Mouse (Mus musculus) bone marrow, adult 2 months (tissue): ENCODE measurements around the gene Mindy2. TPM values are rescaled to one million over a fixed set of nuclear protein-coding genes. Genes with fewer than 3 reads are reported as not detected.

Source experiments
- H3K27ac ChIP-seq: fragments of 200-500 bp; 2 replicates; pipeline ENCODE4 v1.5.1; 2012; ENCODE audit warnings: low read depth, mild to moderate bottlenecking, control low read depth, inconsistent platforms, low read length; ENCODE audit not compliant: control insufficient read depth, poor library complexity, insufficient read depth
- H3K4me1 ChIP-seq: fragments of 200-500 bp; 2 replicates; pipeline ENCODE4 v1.6.1; 2011; ENCODE audit warnings: low read length; ENCODE audit not compliant: control insufficient read depth, insufficient read depth
- H3K4me3 ChIP-seq: fragments of 200-500 bp; replicated peaks from 2 replicates; pipeline ENCODE3; 2011; ENCODE audit warnings: mild to moderate bottlenecking, low read depth, low read length, control low read depth; ENCODE audit not compliant: control insufficient read depth
- CTCF ChIP-seq: fragments of 200-500 bp; IDR thresholded peaks from 2 replicates; pipeline ENCODE4 v1.5.1; 2011; ENCODE audit warnings: low read length, control low read depth; ENCODE audit not compliant: control insufficient read depth, insufficient read depth
- POLR2A ChIP-seq: fragments of 200-500 bp; IDR thresholded peaks from 2 replicates; pipeline ENCODE4 v1.6.1; 2011; ENCODE audit warnings: low read depth, mild to moderate bottlenecking, control low read depth, low read length, borderline replicate concordance; ENCODE audit not compliant: control insufficient read depth
- WGBS: fragments of 180-500 bp; shearing (Covaris S2); methylation state at CpG from one replicate; pipeline ENCODE4 v1.1.7; 2018; 5-methylcytosine and 5-hydroxymethylcytosine counted together
- polyA plus RNA-seq: library from polyadenylated mRNA; stranded (reverse); fragments of >200 nt; gene quantifications from 2 replicates; pipeline ENCODE4 v1.2.4, GENCODE M21; 2011; ENCODE audit warnings: low replicate concordance; ENCODE audit not compliant: missing spikeins, insufficient read depth, insufficient read length

Mindy2 gene
- polyA plus RNA-seq, 1 experiment: 17.6 TPM

DNA sequence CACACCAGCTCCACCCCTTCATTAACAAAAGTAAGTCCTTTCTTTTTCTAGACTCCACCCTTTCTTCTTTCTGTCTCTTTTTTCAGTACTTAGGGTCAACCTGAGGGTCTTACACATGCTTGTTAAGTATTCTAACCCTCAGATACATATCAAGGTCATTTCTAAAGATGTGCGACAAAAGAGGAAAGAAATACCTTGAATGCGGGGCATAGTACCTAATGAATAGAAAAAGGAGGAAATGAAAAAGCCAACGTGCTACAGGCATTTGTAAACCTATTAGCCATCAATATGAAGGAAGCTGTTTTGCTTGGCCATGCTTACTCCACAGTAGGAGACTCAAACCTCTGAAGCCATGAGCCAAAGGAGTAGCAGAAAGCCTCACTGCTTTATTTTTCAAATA, 33.0 kb upstream of the Mindy2 start:
- no peak overlapping the region for H3K4me3 ChIP-seq
- no peak overlapping the region for H3K27ac ChIP-seq
- WGBS: 37% methylated on average over 3 of the region's 3 CpGs
- peaks cover 2% of the 10 kb centered on the region; the same call in 1 of the 2 replicates for H3K4me1 ChIP-seq
- no peak for TF ChIP-seq CTCF
- TF ChIP-seq POLR2A: no peak

DNA sequence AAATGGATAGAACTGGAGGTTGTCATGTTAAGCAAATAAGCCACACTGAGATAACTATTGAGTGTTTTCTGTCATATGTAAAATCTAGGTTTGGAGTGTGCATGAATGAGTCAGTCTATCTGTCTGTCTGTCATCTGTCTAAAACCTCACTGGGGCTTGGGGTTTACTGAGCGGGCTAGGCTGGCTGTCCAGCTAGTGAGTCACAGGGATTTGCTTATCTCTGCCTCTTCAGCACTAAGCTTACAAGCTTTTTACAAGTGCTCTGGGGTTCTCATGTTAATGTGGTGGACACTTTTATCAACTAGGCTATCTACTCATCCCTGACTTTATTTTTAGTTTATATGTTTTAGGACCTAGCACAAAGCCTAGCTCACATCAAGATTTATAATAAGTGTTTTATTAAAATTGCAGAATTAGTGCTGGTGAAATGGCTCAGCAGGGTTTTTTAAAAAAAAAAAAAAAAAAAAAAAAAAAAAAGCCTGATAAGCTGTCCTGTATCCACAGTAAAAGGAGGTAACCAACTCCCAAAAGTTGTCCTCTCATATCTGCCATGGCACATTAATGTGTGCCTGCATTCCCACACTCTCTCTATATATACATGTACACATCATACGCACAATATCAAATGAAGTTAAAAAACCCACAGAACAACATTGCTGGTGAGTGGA, 31.5 kb upstream of the Mindy2 start:
- H3K27ac ChIP-seq: no peak overlapping the region
- peaks cover 2% of the 10 kb centered on the region; the same call in 1 of the 2 replicates for H3K4me1 ChIP-seq
- WGBS: 75% methylated on average over 2 of the region's 2 CpGs
- no peak for TF ChIP-seq POLR2A
- TF ChIP-seq CTCF: no peak
- no peak overlapping the region for H3K4me3 ChIP-seq

DNA sequence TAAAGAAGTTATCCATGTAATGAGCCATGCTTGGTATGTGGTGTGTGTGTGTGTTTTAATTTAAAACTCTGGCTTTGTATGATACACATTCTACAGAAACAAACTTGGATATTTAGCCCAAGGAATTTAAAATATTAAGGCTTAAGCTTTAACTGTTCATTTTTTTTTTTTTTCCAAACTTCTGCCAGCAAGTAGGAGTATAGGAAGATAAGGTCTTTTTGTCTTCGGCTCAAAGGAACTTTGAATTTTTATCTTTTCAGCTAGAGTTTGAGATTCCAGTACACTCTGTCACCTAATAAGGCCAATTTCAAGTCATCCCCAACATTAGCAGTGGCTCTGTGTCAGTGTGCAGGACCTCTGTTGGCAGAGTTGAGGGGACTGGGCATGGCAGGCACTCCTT, 25.2 kb upstream of the Mindy2 start:
- TF ChIP-seq CTCF (no peak), POLR2A (no peak)
- peaks cover 1% of the 10 kb centered on the region; the same call in 1 of the 2 replicates for H3K4me1 ChIP-seq
- 30% methylated on average over 1 of the region's 1 CpGs for WGBS
- H3K27ac ChIP-seq: no peak overlapping the region
- no peak overlapping the region for H3K4me3 ChIP-seq

DNA sequence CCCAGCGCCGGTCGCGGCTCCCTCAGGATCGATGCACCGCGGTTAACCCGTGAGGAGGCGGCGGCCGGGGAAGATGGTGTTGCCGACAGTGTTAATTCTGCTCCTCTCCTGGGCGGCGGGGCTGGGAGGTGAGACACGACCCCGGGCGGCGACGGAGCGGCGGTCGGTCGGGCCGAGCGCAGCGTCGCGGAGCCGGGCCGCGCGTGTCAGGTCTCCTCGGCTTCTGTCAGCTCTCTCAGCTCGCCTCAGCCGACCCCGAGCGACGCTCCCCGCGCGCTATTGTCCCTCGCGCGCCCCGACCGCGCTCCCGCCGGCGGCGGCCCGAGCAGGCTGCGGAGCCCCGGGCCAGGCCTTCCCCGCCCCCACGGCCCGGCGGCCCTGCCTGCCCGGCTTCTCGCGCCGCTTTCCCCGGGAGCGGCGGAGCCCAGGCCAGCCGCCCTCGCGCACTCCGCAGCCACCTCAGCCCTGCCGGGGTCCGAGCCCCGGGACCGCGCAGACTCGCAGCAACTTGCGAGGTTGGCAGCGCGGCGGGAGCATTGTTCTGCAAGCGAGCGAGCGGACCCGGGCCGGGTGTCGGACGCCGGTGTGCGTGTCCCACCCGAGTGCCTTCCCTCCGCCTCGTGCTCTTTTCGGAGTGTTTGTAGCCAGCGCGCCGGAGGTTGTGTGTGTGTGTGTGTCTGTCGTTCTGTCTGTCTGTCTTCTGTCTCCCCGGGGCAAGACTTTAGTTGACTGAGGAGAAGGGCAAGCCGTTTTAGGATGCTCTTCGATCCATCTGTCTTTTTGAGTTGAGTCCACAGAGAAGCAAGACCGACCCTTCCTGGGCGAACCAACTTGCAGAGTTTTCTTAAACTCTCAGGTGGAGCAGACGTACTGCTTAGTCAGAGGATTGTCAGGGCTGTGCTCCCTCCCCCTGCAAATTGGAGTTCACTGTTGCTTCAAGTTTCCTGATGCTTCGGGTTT, 22.4 kb upstream of the Mindy2 start:
- TF ChIP-seq POLR2A (no peak; the same call in 1 of the 2 replicates), CTCF (no peak)
- under 1% methylated on average over 100 of the region's 103 CpGs for WGBS
- Histone ChIP-seq H3K4me1 (peaks cover 1% of the 10 kb centered on the region; the same call in 1 of the 2 replicates), H3K27ac (peak overlapping the region; percentile 99), H3K4me3 (peak overlapping the region; percentile 97)

DNA sequence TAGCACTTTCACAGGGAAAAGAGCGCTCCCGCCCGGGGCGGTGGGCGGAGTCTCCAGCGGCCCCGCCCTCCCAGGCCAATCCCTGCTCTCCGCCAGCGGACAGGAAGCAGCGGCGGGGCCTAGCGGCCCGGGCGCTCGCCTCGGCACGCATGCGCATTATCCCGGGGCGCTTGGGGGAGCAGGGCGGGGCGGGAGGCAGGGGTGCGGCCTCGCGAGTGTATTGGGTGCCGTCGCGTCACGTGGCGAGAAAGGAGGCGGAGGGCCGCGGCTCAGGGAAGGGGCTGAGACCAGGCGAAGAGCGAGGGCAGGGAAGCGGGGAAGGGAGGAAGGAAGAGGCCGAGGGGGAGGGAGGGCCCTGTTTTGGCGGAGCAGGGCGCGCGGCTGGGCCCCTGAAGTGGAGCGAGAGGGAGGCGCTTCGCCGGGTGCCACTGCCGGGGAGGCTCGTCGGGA, 21.7 kb upstream of the Mindy2 start, which contains the start of gene Adam10:
Gene Adam10 (plus strand): TSS at position 316 of the 450 bp plus-strand sequence.
- Histone ChIP-seq H3K27ac (peak within 1 kb of the TSS; percentile 99), H3K4me1 (peaks cover 1% of the 10 kb centered on the region; the same call in 1 of the 2 replicates), H3K4me3 (peak within 1 kb of the TSS; percentile 97)
- WGBS: under 1% methylated on average over 47 of the region's 48 CpGs
- TF ChIP-seq POLR2A: peak; percentile 99
- TF ChIP-seq CTCF: no peak

DNA sequence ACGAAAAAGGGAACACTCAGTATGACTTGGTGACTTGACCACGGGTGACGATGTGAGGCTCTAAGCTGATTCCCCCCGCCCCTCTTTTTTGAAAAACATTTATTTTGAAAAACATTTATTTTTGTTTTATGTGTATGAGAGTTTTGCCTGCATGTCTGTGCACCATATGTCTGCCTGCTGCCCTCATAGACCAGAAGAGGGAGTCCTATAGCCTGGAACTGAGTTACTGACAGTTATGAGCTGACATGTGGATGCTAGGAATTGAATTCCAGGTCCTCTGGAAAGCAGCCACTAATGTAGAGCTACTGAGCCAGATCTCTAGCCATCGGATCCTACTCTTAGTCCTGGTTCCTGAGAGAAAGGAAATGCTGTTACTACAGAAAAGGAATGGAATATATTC, 19.0 kb upstream of the Mindy2 start:
- H3K4me1 ChIP-seq: no peaks in the 10 kb centered on the region; the same call in 1 of the 2 replicates
- H3K4me3 ChIP-seq: no peak overlapping the region
- 70% methylated on average over 5 of the region's 5 CpGs for WGBS
- no peak overlapping the region for H3K27ac ChIP-seq
- no peak for TF ChIP-seq CTCF
- no peak for TF ChIP-seq POLR2A

DNA sequence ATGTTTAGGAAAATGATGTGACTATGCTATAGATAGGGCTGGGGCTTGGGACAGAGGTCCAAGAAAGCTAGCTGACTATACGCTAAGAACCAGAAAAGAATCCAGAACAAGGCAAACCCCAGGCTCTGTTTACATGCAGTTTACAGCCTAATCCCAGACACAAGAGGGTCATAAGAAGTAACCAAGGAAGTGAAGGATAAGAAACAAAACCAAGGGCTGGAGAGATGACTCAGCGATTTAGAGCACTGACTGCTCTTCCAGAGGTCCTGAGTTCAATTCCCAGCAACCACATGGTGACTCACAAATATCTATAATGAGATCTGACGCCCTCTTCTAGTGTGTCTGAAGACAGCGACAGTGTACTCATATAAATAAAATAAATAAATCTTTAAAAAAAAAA, 18.1 kb upstream of the Mindy2 start:
- WGBS: 76% methylated on average over 4 of the region's 4 CpGs
- Histone ChIP-seq H3K4me3 (no peak overlapping the region), H3K27ac (no peak overlapping the region), H3K4me1 (no peaks in the 10 kb centered on the region; the same call in 1 of the 2 replicates)
- TF ChIP-seq POLR2A: no peak

DNA sequence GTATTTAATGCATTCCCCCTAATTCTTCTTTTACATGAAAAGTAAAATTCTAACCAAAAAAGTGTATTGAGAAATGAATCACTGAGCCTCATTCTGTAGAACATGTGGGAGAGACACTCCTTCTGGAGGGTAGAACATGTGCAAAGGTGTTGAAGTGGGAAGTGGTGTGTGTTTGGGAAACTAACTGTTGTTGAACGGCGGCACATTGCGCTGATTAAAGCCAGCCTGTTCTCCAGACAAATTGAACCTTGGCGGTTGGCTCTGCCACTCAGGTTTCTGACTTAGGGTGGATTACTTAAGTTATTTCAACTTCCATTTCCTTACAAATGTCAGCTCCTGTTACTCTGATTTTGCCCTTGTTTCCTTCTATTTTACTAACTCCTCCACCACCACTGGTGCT, 16.7 kb upstream of the Mindy2 start:
- Histone ChIP-seq H3K27ac (no peak overlapping the region), H3K4me3 (no peak overlapping the region), H3K4me1 (no peaks in the 10 kb centered on the region; the same call in 1 of the 2 replicates)
- 64% methylated on average over 4 of the region's 4 CpGs for WGBS
- TF ChIP-seq CTCF (no peak), POLR2A (no peak)
